Mouse (Mus musculus) T-helper 1 cell (primary cell): ENCODE data around the gene 1810049J17Rik.
"Not testable (repeated sequence)": the region's sequence is repeated elsewhere in the genome, so short reads cannot be mapped to it uniquely, and the experiment has no call there.

ENCODE experiments used
- in situ Hi-C: fragments of 300-600 bp; cut with MboI, MseI; formaldehyde crosslinking; loops from one replicate; pipeline ENCODE4 v1.15.1; 2025; ENCODE audit warnings: high pct_unique_total_duplicates

Gene 1810049J17Rik

DNA sequence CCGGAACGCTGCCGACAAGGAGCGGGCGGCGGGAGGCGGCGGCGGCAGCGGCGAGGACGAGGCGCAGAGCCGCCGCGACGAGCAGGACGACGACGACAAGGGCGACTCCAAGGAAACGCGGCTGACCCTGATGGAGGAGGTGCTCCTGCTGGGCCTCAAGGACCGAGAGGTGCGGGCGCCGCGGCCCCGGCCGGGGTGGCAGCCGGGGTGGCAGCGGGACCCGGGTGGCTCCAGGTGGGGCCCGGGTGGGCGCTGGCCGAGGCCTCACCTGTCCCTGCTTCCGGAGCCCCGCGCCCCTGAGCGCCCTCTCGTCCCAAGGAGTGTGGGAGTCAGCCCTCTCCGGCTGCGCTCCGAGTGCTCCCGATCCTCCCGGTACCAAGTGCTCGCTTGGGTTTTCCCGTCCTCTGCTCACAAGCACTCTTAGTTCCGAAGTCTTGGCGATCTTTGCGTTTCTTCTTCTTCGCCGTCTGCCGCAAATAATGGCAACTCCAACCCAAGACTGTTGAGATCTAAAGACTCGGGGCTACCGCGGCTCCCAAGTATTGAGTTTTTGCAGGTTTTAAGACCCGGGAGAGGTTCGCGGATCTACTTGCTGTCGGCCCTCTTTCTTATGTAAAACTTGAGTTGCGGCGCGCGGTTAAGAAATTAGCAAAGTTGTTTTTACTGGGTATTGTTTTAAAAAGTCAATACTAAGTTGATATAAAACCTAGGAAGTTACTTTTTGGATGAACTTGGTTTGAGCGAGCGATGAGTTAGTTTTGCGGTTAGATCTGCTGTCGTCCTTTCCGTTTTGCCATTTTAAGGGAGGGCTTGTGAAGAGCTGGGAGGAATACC, at the start of gene 1810049J17Rik:
Gene 1810049J17Rik (minus strand): TSS at position 112 of the 834 bp plus-strand sequence.
- in situ Hi-C loops: no loop called here

- in situ Hi-C loops: loop anchor here (5.0 kb wide), 2 partner anchors 206 to 426 kb away; no protein-coding TSS in a partner anchor
Measured at GRCm38 (mm10) chr15:12371183-12371582, 49.5 kb upstream of the 1810049J17Rik start.

GRCm38 (mm10) chr15:12370096-12370495, 48.4 kb upstream of the 1810049J17Rik start:
- in situ Hi-C loops: loop anchor here (5.0 kb wide), 2 partner anchors 207 to 427 kb away; no protein-coding TSS in a partner anchor

GRCm38 (mm10) chr15:12368850-12369249, 47.2 kb upstream of the 1810049J17Rik start:
- in situ Hi-C loops: no loop called here

DNA sequence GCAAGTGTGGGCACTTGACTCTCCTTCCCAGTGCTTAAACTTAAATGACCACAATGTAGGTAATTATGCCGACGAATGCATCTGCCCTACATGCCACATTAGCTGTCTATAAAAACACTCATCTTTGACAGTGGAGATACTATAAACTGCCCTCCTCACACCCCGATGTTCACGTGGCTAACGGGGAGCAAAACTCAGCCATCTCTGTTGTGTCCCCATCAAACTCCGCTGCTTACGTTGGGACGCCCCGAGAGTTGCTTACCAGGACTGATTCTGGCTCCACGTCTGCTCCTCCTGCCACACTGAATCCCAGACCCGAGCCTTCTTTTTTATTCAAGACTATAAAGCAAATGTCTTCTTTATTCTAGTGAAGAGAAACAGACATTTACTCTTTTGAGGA, 46.7 kb upstream of the 1810049J17Rik start:
- in situ Hi-C loops: no loop called here

DNA sequence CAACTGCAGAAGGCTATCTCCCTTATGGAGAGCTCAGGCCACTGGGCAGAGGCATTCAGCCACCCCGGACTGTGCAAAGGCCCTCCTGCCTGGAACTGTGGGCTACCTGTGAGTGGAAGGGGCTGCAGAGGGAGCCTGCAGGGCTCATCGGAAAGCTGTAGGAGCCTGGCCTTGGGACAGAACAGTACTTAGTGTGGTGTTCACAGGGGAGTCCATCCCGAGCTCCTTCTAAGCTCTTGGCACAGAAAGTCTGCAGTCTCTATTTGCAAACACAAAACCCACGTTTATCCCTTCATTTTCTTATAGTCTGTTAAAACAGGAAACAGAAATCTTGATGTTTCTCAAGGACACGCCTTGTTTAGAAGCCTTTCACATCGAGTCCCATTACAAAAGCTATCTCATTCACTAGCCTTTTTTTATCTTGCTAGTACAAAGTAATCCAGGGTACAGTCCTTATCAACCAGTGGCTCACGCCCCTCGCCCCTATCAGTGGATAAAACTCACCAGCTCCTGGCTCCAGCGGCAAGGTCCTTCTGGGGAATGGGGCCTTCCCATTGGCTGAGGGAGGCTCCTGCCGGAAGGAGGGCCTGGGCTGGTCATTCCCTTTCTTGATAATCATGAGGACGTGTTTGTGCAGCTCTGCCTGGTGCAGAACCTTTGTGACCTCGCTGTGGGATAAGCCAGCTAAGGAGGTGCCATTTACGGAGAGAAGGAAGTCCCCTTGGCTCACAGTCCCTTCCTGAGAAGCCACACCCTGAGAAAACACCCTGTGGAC, 45.8 kb upstream of the 1810049J17Rik start:
- in situ Hi-C loops: no loop called here

GRCm38 (mm10) chr15:12366580-12367305, 45.0 kb upstream of the 1810049J17Rik start:
- in situ Hi-C loops: not testable (repeated sequence)

GRCm38 (mm10) chr15:12366072-12366469, 44.4 kb upstream of the 1810049J17Rik start:
- in situ Hi-C loops: no loop called here

GRCm38 (mm10) chr15:12365416-12366071, 43.8 kb upstream of the 1810049J17Rik start:
- in situ Hi-C loops: no loop called here

DNA sequence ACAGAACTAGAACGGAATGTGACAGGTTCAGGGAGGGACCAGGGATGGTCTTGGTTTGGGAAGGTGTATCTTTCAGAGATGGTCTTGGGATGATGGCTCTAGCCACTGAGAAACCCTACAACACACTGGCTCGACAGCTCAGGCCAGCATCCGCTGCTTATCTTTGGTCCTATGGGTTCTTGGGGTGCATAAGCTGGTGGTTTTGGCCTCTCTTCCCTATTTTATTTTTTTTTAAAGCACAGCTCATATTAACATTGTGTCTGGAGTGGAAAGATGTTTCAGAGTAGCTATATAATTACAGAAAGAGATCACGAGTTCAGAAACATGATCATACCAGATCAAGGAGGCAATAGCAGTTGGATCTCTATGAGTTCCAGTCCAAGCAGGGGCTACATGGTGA, 42.4 kb upstream of the 1810049J17Rik start:
- in situ Hi-C loops: no loop called here

GRCm38 (mm10) chr15:12362701-12363040, 41.0 kb upstream of the 1810049J17Rik start:
- in situ Hi-C loops: no loop called here

DNA sequence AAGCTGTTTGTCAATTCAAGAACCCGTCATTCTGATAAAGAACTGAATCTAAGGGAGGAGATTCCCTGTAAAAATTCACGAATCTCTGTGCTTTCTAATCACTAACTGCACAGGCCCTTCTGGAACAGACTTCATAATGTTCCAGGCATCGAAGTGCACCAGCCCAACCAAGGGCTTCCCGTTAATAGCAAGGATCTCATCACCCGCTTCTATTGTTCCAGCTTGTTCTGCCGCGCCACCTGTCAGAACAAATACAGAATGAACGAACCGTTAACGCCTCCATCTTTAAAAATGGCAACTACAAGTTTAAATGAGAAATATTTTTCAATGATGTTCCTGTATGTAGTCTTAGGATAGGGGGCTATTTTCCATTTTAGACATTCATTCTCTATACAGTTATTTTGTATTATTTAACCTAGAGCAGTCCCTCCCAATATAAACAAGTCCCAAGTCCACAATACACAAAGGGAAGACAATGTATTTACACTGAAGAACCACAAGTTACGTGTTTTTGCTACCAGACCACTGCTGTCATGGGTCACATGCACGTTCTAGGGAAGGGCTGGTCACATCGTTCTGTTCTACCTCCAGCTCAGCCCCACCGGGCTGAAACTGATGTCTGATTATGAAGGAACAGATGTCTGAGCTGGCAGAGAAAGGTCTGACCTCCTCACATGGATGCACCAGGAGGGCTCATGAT, 40.5 kb upstream of the 1810049J17Rik start:
- in situ Hi-C loops: no loop called here

DNA sequence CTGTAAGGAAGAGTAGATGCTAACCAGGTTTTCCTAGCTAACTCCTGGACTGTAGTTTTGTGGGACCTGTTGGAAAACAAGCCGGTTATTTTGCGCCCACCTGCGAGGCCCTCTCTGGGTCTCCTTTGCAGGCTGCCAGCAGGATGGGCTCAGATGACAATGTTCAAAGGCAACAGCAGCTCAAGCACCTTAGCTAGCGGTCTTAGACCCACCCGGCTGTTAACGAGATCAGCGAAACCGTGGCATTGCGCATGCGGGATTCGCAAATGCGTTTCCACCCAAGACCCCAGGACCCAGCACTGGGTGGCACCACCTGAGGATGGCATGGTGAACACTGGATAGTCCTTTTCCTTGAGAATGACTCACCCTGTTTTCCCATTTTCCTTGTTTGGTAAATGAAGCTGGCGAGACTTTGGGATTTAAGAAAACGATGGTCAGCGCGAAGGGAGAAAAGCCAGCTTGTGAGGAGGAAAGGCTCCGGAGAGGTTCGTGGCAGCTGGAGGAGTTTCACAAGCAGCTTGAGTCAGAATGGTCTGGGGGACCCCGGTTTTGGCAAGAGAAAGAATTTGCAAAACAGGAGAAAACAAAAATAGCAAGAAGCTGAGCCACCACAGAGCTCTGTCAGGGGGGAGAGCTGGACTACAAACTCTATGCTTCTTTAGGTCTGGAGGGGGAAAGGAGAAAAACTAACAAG, 39.0 kb upstream of the 1810049J17Rik start:
- in situ Hi-C loops: no loop called here

- in situ Hi-C loops: no loop called here
Measured at GRCm38 (mm10) chr15:12358384-12358783, 36.7 kb upstream of the 1810049J17Rik start.

- in situ Hi-C loops: no loop called here
Measured at GRCm38 (mm10) chr15:12357459-12357858, 35.8 kb upstream of the 1810049J17Rik start.

- in situ Hi-C loops: no loop called here
Measured at GRCm38 (mm10) chr15:12355907-12356306, 34.2 kb upstream of the 1810049J17Rik start.

- in situ Hi-C loops: no loop called here
Measured at GRCm38 (mm10) chr15:12355261-12355660, 33.6 kb upstream of the 1810049J17Rik start.

- in situ Hi-C loops: no loop called here
Measured at GRCm38 (mm10) chr15:12354281-12354810, 32.6 kb upstream of the 1810049J17Rik start.

GRCm38 (mm10) chr15:12351470-12351869, 29.8 kb upstream of the 1810049J17Rik start:
- in situ Hi-C loops: no loop called here

- in situ Hi-C loops: no loop called here
Measured at GRCm38 (mm10) chr15:12349840-12350239, 28.1 kb upstream of the 1810049J17Rik start.
